Mouse (Mus musculus) CD4-positive helper T cell, adult 2 months (primary cell): Measurements from ENCODE around the gene Cmbl.

Experiments used
- DNase-seq: peaks from one replicate; pipeline ENCODE4 v3.0.0-alpha.2; 2012; ENCODE audit warnings: low read depth, missing footprints, low spot score

The Cmbl gene

DNA sequence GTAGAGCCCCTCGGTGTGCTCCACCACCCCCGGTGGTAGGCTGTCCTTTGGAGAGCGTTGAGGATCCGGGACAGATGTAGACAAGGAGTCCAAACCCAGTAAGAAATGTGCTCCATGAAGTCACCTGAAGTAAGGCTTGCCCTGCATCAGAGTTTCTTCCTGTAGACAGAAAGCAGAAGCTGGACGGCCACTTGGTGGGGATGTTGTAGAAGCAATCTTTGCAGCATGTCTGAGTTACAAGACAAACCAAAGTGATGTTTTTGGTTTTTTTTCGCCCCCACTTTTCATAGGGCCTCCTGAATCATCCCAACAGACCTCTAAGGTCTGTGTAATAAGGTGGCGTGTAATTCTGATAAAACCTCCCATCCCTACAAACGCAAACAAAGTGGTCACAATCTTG lies 54.3 kb downstream of the Cmbl start:
- no peak for DNase-seq

DNA sequence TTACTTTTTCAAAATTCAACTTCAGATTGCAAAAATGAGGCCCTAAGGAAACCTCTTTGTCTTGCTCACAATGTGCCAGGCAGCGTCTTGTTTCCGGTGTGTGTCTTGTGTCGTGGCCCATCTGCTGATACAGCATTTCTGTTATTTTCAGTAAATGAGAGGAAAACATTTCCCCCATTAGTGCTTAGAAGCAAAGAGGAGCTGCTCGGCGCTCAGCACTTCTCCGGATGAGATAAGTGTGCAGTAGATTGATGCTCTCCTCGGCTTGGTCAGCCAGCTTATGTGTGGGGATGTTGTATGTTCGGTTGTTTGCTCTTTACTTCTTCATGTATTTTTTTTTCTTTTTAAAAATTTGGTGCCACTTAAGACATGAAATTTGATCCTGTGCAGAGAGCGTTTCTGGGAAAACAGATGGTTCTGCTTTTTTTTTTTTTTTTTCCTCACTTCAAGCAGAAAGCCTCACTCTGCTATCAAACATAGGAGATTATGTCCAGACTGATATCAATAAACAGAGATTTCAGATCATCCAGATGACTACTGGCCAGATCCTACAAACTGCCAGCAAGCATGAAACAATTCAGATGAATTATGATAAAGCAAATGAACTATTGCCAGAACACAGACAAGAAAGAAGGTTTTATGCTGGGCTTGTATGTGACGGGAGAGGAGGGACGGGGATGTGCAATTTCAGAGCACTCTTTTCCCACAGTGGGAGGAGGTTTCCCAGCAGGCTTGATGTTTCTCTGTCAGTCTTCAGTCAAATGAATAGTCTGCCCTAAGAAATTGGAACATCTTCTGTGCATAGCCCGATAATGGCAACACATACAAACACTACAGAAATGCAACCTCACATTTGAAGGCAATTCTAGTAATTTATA lies 62.3 kb downstream of the Cmbl start:
- no peak for DNase-seq

DNA sequence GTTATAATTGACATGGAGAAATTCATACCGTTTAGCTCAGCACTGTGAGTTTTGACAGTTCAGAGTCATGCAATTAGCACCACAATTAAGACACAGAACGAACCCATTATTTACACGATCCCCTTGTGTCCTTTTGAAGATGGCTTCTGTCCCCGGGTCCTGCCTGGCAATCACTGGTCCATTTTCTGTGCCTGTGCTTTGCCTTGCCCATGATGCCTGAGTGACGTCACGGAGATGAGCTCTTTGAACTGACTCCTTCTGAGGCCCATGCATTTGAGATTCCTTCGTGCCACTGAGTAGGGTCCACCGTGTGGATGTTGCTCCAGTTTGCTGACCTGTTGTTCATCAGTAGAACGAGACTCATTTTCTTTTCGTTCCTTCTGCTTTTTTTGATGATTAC lies 63.0 kb downstream of the Cmbl start:
- no peak for DNase-seq

DNA sequence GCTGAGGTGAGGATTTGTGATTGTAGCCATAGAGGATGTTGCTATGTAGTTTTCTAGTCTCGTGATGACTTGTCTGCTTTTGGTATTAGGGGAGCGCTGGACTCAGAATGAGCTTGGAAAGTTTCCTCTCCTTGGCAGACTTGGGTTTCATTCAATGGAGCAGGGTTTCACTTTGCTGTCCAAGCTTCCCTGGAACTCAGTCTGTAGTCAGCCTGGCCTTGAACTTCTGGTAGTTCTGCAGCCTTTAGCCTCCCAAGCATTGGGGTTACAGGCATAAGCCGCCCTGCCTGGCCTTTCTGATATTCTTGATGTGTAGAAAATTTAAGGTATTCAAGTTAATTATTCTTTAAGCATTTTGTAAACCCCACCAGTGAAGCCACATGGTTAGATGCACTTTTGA lies 64.4 kb downstream of the Cmbl start:
- DNase-seq = no peak

DNA sequence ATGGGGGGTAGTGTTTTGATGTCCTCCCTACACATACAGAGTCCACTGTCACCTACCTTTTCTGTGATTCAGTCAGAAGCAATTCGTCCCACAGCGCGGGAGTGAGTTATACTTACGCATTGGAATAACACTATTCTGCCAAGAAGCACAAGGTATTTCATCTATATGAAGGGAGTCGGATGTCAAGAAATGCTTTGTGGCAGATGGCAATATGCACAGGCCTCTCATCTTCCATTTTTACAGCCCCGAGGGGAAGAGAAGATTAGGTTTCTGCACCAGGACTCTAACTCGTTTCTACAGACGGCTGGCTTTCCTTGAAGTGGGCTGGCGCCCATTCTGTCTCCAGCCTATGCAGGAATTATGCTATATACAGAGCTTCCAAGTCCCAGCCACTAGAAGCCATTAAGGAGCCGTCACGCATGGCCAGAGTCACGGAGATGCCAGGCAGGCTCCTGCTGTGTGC lies 66.2 kb downstream of the Cmbl start:
- no peak for DNase-seq

DNA sequence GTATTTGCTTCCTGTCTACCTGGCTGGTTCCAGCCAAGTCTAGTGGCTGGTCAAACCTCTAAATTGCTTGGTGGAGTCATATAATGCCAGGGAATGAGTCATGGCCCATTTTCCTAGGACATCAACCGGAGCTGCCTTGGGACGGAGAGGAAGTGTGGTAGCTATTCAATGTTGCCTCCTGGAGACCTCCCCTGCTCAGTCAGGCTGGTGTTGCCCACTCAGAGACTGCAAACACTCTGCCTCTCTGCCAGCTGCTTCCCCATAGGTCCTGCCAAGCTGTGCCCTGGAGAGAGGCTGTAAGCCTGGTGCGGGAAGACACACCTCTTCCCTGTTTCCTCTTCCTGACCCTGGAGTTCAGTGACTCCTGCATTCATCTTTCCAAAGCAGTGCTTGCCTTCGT lies 67.3 kb downstream of the Cmbl start:
- DNase-seq = no peak

DNA sequence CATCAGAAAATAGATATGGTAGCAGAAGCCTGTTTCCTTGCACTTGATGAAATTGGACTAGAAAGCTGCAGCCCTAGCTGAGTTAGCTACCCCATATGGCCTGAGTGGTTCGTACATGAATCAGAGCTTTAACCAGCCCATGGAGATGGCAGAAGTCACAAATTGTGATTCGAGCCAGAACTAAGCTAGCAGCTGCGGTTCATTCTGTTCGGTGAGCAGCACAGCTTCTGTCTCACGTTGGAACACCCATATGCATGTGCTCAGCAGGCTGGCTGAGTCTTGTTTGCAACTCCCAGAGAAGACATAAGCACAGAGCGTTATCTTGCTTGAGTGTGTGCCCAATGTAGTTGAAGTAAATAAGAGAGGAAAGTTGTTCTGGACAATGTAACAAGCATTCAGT lies 69.4 kb downstream of the Cmbl start:
- DNase-seq = no peak

DNA sequence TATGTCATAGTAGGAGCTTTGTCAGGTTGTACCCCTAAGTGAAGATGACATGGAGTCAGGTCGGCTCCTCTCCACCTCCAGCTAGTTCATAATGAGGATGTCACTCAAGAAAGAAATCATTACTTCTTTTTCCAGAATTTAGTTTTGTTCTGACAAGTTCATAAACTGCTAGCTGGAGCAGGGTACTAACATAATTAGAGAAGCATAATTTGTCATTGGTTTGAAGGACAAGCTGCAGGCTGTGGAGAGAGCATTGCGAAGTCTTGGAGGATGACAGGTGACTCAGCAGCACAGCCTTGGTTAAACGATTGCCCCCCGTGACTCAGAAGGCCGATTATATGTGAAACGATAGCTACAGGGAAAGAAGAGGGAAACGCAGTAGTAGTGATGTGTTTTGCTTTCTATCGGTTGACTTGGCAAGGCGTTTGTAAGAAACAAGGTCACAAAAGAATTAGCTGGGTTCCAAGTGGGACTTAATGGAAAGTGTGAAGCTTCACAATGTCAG lies 71.0 kb downstream of the Cmbl start:
- no peak for DNase-seq
